Mouse (Mus musculus) stomach, embryonic 15.5 days (tissue): ENCODE data around the gene Pknox2. TPM values are rescaled to one million over a fixed set of nuclear protein-coding genes. Genes with fewer than 3 reads are reported as not detected.
A peak's percentile ranks its signal among the peaks of the same experiment; 100 is the strongest.

Source experiments
- ATAC-seq: fragments of 200-750 bp; cut with Nextera tagmentation; 2 replicates; pipeline ENCODE4 v1.8.0; 2017; ENCODE audit warnings: low read depth, moderate number of reproducible peaks, moderate TSS enrichment; ENCODE audit not compliant: insufficient read depth, low FRiP score
- H3K27ac ChIP-seq: fragments of 300-500 bp; sonication (generic); 2 replicates; pipeline ENCODE4 v1.5.1; 2015; ENCODE audit warnings: mild to moderate bottlenecking, inconsistent platforms
- H3K27me3 ChIP-seq: fragments of 300-500 bp; sonication (generic); replicated peaks from 2 replicates; pipeline ENCODE4 v1.6.1; 2015; ENCODE audit warnings: inconsistent platforms
- H3K36me3 ChIP-seq: fragments of 300-500 bp; sonication (generic); 2 replicates; pipeline ENCODE4 v1.6.1; 2015; ENCODE audit warnings: inconsistent platforms
- H3K4me1 ChIP-seq: fragments of 300-500 bp; sonication (generic); 2 replicates; pipeline ENCODE4 v1.6.1; 2015; ENCODE audit warnings: inconsistent platforms
- H3K4me2 ChIP-seq: fragments of 300-500 bp; sonication (generic); 2 replicates; pipeline ENCODE4 v1.6.1; 2015; ENCODE audit warnings: mild to moderate bottlenecking, inconsistent platforms
- H3K4me3 ChIP-seq: fragments of 300-500 bp; sonication (generic); replicated peaks from 2 replicates; pipeline ENCODE4 v1.5.1; 2015; ENCODE audit warnings: inconsistent platforms
- H3K9ac ChIP-seq: fragments of 300-500 bp; sonication (generic); 2 replicates; pipeline ENCODE4 v1.6.1; 2015; ENCODE audit warnings: inconsistent platforms
- H3K9me3 ChIP-seq: fragments of 300-500 bp; sonication (generic); 2 replicates; pipeline ENCODE4 v1.6.1; 2016; ENCODE audit warnings: inconsistent platforms
- WGBS: fragments of 180-500 bp; shearing (Covaris S2); methylation state at CpG from one replicate; pipeline ENCODE4 v1.1.7; 2015; 5-methylcytosine and 5-hydroxymethylcytosine counted together
- polyA plus RNA-seq: library from polyadenylated mRNA; unstranded; fragments of >200 nt; fragmentation: Nextera tagmentation; extraction: Ambion mirVana; gene quantifications from 2 replicates; pipeline ENCODE4 v1.2.1, GENCODE M21; 2015

Pknox2 gene
- polyA plus RNA-seq, 1 experiment from 2014 or later: 8.3 TPM

DNA sequence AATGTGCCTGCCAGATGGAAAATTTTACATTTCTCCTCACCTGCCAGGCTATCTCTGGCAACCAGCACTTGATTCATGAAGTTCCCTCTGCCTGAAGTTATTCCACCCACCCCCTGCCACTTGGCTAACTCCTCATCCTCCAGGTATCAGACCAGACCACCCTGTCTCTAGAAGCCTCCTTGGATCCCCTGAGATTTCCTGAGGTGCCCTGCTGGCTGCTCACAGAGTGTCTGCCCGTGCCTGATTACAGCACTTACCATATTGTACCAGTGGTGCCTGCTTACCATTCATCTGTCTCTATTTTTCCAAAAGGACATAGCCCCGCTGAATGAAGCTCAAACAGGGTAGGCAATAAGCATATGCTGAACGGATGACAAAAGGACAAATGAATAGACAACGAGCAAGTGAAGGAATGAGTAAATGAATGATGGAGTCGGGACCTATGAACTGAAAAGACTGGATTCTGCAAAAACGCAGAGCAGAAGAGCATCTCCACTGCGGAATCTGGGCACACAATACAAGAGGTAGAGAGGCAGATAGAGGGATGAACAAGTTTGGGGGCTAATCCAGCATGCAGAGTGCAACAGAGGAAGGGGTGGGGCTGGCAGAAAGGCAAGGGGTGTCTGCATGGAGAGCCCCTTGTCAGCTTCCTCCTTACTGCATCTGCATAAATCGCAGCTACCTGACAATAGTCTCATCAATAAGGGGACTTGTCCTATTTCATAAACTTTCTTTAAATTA, 80.3 kb downstream of the Pknox2 start:
- Histone ChIP-seq H3K27me3 (no peaks in the 10 kb centered on the region), H3K4me2 (no peak overlapping the region), H3K4me3 (no peak overlapping the region), H3K9me3 (no peaks in the 10 kb centered on the region), H3K27ac (no peak overlapping the region), H3K4me1 (no peaks in the 10 kb centered on the region), H3K9ac (no peak overlapping the region), H3K36me3 (no peaks in the 10 kb centered on the region)
- 81% methylated on average over 8 of the region's 8 CpGs for WGBS
- no peak for ATAC-seq

DNA sequence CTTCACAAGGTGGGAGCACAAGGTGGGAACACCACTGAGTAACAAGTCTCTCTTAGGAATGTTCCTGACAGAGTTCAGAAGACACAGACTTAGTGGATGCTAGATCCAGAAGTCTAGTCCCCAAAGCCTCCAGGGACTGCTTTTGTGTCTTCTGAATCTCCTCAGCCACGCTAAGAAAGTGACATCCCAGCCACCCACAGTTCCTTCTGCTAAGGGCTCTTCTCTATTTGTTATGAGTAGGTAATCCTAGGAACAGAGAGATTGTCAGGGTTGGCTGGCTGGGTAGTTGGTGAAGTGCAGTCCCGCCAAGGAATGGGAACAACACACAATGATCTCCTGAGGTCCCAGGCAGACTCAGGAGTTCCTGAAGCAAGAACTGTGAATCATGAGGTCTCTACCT, 85.6 kb downstream of the Pknox2 start:
- Histone ChIP-seq H3K4me2 (no peak overlapping the region), H3K27ac (no peak overlapping the region), H3K36me3 (no peaks in the 10 kb centered on the region), H3K9me3 (no peaks in the 10 kb centered on the region), H3K9ac (no peak overlapping the region), H3K27me3 (no peaks in the 10 kb centered on the region), H3K4me3 (no peak overlapping the region), H3K4me1 (no peaks in the 10 kb centered on the region)
- WGBS: 65% methylated on average over 2 of the region's 2 CpGs
- ATAC-seq: no peak

DNA sequence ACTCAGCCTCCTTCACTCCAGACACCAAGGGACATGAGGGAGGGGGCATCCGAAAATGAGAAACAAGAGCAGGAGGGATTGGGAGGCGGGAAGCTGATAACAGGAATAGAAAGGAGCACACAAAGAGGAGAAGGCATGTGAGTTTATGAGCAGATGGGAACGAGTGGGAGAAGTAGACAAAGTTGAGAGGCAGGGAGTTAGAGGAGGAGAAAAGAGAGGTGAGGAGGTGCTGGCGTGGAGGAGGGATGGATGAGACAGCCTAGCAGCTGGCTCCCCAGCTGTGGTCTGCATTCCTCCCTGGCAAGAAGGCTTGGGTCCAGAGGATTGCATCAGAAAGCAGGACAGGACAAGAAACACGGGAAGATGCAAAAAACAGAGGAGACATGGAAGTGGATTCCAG, 92.5 kb downstream of the Pknox2 start:
- Histone ChIP-seq H3K9me3 (no peaks in the 10 kb centered on the region), H3K36me3 (no peaks in the 10 kb centered on the region), H3K4me3 (no peak overlapping the region), H3K4me2 (peak overlapping the region; percentile 30), H3K4me1 (peaks cover 26% of the 10 kb centered on the region), H3K9ac (no peak overlapping the region), H3K27ac (peak overlapping the region; percentile 84), H3K27me3 (no peaks in the 10 kb centered on the region)
- no peak for ATAC-seq
- 29% methylated on average over 5 of the region's 5 CpGs for WGBS

DNA sequence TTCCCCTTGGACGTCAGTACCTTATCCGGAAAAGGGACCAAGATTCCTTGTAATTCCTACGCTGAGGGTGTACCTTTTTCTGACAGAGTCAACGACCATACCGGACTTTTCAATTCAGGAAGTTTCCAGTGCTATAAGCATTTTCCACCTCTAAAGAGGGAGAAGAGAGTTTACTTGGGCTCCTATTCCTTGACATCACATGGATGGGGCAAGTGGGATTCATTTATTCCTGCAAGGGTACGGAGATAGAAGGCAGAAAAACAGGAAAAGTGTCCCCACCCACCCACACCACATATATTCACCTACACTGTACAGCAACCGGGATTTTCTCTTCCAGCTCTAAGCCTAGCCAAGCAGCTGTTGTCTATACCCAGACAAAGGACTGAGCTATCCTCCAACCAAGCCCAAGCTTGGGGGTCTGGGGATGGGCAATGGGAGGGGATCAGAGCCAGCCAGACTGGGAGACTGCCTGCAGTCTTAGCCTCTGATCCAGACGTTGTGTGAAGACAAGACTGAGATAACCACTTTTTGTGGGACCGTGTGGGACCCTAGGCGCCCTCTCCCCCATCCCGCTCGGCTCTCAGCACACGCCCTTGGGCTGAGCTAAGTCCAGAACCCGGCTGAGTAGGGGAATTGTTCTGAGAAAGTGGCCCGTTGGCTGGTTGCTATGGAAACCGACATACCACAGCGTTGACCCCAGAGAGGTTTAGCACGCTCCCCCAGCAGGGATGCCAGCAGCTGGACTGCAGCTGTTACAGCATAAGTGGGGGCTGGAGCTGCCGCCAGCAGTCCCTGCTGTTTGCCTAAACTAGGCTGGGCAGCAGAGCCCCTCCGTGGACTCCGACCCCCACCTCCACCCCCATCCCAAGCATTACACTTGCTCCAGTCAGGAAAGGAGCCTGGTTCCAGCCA, 93.3 kb downstream of the Pknox2 start:
- H3K9me3 ChIP-seq: no peaks in the 10 kb centered on the region
- H3K36me3 ChIP-seq: no peaks in the 10 kb centered on the region
- peak overlapping the region; percentile 84 for H3K27ac ChIP-seq
- H3K9ac ChIP-seq: no peak overlapping the region
- no peaks in the 10 kb centered on the region for H3K27me3 ChIP-seq
- peak; percentile 74 for ATAC-seq
- WGBS: 18% methylated on average over 21 of the region's 21 CpGs
- H3K4me3 ChIP-seq: no peak overlapping the region
- H3K4me2 ChIP-seq: peak overlapping the region; percentile 30
- peaks cover 26% of the 10 kb centered on the region for H3K4me1 ChIP-seq

DNA sequence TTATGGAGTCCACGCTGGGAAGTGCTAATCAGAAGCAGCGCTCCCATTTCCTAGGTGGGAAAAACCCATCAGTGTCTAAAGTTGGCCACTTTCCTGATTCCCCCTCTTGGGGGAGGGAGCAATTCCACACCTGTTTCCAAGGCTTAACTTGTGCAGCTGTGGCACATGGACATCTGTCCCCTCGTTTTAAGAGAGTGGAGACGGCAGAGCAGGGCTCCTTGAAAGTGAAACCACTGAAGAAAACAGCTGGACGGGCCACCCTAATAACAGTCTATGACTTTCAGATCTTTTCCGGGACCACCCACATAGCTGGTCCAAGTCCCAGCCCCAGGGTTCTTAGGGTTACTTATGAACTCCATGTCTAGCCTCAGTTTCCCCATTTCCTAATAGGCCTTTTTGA, 94.2 kb downstream of the Pknox2 start:
- peak overlapping the region; percentile 1; the same call in 1 of the 2 replicates for H3K4me2 ChIP-seq
- WGBS: 39% methylated on average over 6 of the region's 6 CpGs

DNA sequence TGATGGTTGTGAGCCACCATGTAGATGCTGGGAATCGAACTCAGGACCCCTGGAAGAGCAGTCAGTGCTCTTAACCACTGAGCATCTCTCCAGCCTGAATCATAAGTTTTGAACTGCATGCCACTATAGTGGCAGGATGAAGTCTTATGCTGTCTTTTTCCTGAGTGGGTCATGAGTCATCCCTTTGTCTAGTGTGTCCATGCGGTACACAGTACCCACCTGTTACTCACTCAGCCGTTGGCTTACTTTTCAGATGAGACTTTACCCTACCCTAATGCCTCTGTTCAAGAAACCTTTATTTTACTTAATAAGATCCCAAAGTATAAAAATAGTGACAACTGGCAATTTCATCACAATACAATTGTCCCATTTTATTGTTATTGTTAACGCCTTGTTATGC, 95.5 kb downstream of the Pknox2 start:
- Histone ChIP-seq H3K9me3 (no peaks in the 10 kb centered on the region), H3K27me3 (no peaks in the 10 kb centered on the region), H3K27ac (no peak overlapping the region), H3K4me1 (peaks cover 26% of the 10 kb centered on the region), H3K36me3 (no peaks in the 10 kb centered on the region), H3K9ac (no peak overlapping the region), H3K4me3 (no peak overlapping the region), H3K4me2 (no peak overlapping the region)
- 78% methylated on average over 4 of the region's 4 CpGs for WGBS
- ATAC-seq: no peak

More for the DNA sequence above, 94.2 kb downstream of the Pknox2 start:
- H3K9me3 ChIP-seq: no peaks in the 10 kb centered on the region
- no peaks in the 10 kb centered on the region for H3K27me3 ChIP-seq
- peaks cover 26% of the 10 kb centered on the region for H3K4me1 ChIP-seq
- no peak for ATAC-seq
- H3K4me3 ChIP-seq: no peak overlapping the region
- peak overlapping the region; percentile 84 for H3K27ac ChIP-seq
- H3K36me3 ChIP-seq: no peaks in the 10 kb centered on the region
- no peak overlapping the region for H3K9ac ChIP-seq

DNA sequence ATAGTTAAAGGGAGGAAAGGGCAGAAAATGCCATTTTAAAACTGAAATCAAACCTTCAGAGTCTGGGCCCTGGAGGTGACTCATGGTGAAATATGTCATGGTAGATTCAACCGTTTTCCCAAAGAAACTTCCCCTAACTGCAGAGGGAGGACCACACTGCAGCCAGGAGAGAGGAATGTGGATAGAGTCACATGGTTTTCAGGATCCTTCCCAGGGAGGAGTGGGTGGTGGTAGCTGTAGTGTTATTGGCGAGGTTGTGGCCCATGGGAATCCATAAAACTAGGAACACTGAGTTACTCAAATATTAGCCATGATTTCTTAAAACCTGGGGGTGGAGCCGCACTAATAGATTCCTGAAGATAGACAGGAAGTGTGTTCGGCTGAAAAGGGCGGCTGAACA, 99.7 kb downstream of the Pknox2 start:
- H3K36me3 ChIP-seq: no peaks in the 10 kb centered on the region
- 58% methylated on average over 5 of the region's 5 CpGs for WGBS
- H3K27ac ChIP-seq: no peak overlapping the region
- no peak overlapping the region for H3K4me3 ChIP-seq
- H3K9ac ChIP-seq: no peak overlapping the region
- no peaks in the 10 kb centered on the region for H3K27me3 ChIP-seq
- H3K4me1 ChIP-seq: 0 out of 2 replicates have a peak, but pooled peaks cover 1% of the 10 kb centered on the region
- ATAC-seq: no peak
- no peaks in the 10 kb centered on the region for H3K9me3 ChIP-seq
- H3K4me2 ChIP-seq: no peak overlapping the region

DNA sequence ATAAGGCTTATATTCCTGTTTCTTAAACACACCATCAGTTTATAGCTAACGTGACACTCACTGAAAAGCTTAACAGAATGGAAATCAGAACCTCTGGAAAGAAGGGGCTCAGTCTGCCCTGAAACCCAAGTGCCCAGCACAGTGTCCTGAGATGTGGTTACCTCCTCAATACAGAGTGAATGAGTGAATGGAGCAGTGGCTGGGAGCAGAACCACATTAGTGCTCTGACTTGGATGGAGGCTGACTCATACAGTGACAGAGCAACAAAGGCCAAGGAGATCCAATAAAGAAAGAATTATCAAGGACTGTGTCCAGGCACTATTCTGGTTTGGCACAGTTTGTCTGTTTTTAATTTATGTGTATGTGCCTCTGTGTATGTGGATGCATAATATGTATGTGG, 101.3 kb downstream of the Pknox2 start:
- WGBS: 81% methylated on average over 1 of the region's 1 CpGs
- Histone ChIP-seq H3K9me3 (no peaks in the 10 kb centered on the region), H3K36me3 (no peaks in the 10 kb centered on the region), H3K27ac (no peak overlapping the region), H3K4me1 (no peaks in the 10 kb centered on the region), H3K4me3 (no peak overlapping the region), H3K9ac (no peak overlapping the region), H3K4me2 (no peak overlapping the region), H3K27me3 (no peaks in the 10 kb centered on the region)
- ATAC-seq: no peak

DNA sequence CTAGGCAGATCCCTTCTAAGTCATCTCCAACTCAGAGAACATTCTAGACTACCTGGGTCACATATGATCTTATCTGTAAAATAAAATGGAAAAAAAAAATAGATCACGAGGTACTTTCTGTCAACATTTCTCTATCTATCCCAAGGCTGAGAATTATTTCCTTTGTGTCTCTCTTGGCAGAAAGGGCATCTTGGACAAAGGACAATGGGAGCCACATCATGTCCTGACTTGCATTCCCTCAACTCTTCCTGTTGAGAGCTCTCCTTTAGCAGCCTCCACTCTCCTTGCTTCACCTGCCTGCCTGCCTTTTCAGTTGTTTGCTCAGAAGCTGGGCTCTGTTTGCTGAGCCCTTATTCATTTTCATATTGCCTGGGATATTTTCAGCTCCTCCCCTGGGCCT, 103.0 kb downstream of the Pknox2 start:
- no peak for ATAC-seq
- Histone ChIP-seq H3K4me3 (no peak overlapping the region), H3K36me3 (no peaks in the 10 kb centered on the region), H3K4me1 (no peaks in the 10 kb centered on the region), H3K27me3 (no peaks in the 10 kb centered on the region), H3K4me2 (no peak overlapping the region), H3K27ac (no peak overlapping the region), H3K9ac (no peak overlapping the region), H3K9me3 (no peaks in the 10 kb centered on the region)
- WGBS: 71% methylated on average over 1 of the region's 1 CpGs

DNA sequence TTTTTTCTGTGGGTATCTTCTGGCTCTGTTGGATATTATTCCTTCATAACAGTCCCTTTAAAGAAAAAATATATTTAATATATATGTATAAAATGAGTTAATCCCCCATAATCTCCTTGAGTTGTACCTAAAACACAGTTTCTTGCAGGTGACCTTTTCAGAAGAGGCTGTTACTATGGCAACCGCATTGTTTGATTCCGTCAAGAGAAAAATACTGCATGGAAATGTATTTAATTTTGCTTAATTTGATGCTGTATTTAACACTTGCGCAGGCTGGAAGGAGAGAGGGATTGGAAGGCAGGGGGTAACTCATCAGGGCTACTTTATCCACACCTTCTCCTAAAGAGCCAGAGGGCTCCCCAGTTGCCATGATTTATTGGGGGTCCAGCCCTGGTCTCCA, 108.3 kb downstream of the Pknox2 start:
- Histone ChIP-seq H3K27me3 (no peaks in the 10 kb centered on the region), H3K9ac (no peak overlapping the region), H3K27ac (no peak overlapping the region), H3K4me2 (no peak overlapping the region), H3K4me3 (no peak overlapping the region), H3K9me3 (no peaks in the 10 kb centered on the region), H3K4me1 (no peaks in the 10 kb centered on the region), H3K36me3 (no peaks in the 10 kb centered on the region)
- 81% methylated on average over 3 of the region's 3 CpGs for WGBS
- no peak for ATAC-seq

DNA sequence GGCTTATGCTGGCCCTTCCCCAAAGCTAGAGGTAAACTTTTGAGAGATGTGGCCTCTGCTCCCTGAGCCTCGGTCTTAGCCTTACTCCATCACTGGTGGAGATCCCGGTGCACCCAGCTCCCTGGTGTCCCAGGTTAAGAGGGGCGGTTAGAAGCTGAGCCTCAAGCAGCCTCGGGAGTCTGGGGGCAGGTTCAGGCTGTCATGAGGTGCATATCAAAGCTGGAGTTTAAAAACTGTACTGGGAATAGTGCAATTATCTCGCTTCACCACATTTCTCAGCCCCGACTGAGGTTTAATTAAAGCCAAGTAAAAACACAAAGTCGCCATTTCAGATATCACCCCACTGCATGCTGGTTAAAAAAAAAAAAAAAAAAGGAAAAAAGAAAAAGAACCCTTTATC, 108.8 kb downstream of the Pknox2 start:
- 65% methylated on average over 7 of the region's 7 CpGs for whole genome bisulfite sequencing

DNA sequence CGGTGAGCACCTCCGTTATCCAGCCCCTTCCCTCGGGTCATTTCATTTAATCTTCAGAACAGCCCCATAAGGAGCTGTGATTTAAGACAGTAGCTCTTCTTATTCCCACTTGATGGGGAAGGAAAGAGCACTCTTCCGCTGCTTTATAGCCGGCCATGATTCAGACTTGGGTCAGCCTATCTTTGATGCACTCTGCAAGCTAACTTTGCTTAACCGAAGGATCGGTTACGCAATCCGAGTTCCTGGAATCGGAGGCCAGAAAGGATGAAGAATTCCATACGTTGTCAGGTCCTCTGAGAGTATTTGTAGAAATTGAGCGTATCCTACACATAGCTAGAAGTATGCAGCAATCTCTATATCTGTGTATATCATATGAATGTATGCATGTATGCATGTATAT, 109.8 kb downstream of the Pknox2 start:
- H3K9me3 ChIP-seq: no peaks in the 10 kb centered on the region
- no peaks in the 10 kb centered on the region for H3K4me1 ChIP-seq
- no peak overlapping the region for H3K27ac ChIP-seq
- no peak overlapping the region for H3K4me2 ChIP-seq
- H3K9ac ChIP-seq: no peak overlapping the region
- no peak for ATAC-seq
- H3K36me3 ChIP-seq: no peaks in the 10 kb centered on the region
- 49% methylated on average over 12 of the region's 12 CpGs for whole genome bisulfite sequencing
- H3K27me3 ChIP-seq: no peaks in the 10 kb centered on the region
- no peak overlapping the region for H3K4me3 ChIP-seq

More for the DNA sequence above, 108.8 kb downstream of the Pknox2 start:
- no peak overlapping the region for H3K4me3 ChIP-seq
- H3K9me3 ChIP-seq: no peaks in the 10 kb centered on the region
- H3K4me1 ChIP-seq: no peaks in the 10 kb centered on the region
- no peak overlapping the region for H3K9ac ChIP-seq
- no peaks in the 10 kb centered on the region for H3K36me3 ChIP-seq
- H3K27ac ChIP-seq: no peak overlapping the region
- no peaks in the 10 kb centered on the region for H3K27me3 ChIP-seq
- no peak overlapping the region for H3K4me2 ChIP-seq
- no peak for ATAC-seq
